In genomic region chr9:61714331-61715035, GRCm38 (mm10) we compare ENCODE assay signal across 11 mouse cellular contexts.
DNase-seq lines count a peak whose midpoint lies in the region; ATAC-seq lines count a peak whose summit lies in the region.
"Had no signal": no experiment of that assay in that cellular context is flagged by ENCODE, and none has a peak within 500 bp of the region (broad histone marks: within the 10 kb centered on the region; RNA-seq: fewer than 3 reads in every experiment).

No protein-coding gene starts in this region.

- no peak overlapping the region for H3K4me3 ChIP-seq in kidney, embryonic 15.5 days (replicated peaks)
- no peak overlapping the region for H3K4me3 ChIP-seq in embryonic facial prominence, embryonic 15.5 days (replicated peaks)
- H3K4me3 ChIP-seq in limb, embryonic 12.5 days (replicated peaks) = no peak overlapping the region
- H3K4me3 ChIP-seq: myocyte had no signal

- ATAC-seq in kidney, embryonic 15.5 days (replicated peaks; ENCODE audit: low FRiP score) = peak; percentile 55
- ATAC-seq in embryonic facial prominence, embryonic 15.5 days (ENCODE audit: insufficient number of reproducible peaks, low FRiP score, low TSS enrichment, low read depth) = no peak
- ATAC-seq in limb, embryonic 12.5 days (ENCODE audit: insufficient number of reproducible peaks, insufficient read depth, low FRiP score, low TSS enrichment, low read depth) = peak; percentile 32; the same call in 1 of the 2 replicates
- no peak for ATAC-seq in megakaryocyte progenitor cell, adult 5-6 weeks (replicated peaks; ENCODE audit: poor library complexity)
- ATAC-seq in CD4-positive, CD25-positive, alpha-beta regulatory T cell, adult 4 months = no peak

- peaks cover 50% of the 10 kb centered on the region for H3K27me3 ChIP-seq in kidney, embryonic 15.5 days
- peaks cover 23% of the 10 kb centered on the region for H3K27me3 ChIP-seq in embryonic facial prominence, embryonic 15.5 days
- peaks cover 37% of the 10 kb centered on the region for H3K27me3 ChIP-seq in limb, embryonic 12.5 days

- no peak for DNase-seq in kidney, adult 9 months
- peak; percentile 83 for DNase-seq in brain, adult 2 months (ENCODE audit: low read depth, low spot score)
- no peak for DNase-seq in cerebellum, adult 11 months
- DNase-seq: adrenal gland, adult 8-10 months had no signal

- peak overlapping the region; percentile 18; the same call in 1 of the 2 replicates for H3K27ac ChIP-seq in kidney, embryonic 15.5 days
- H3K27ac ChIP-seq in embryonic facial prominence, embryonic 15.5 days (replicated peaks) = no peak overlapping the region
- peak overlapping the region; percentile 82 for H3K27ac ChIP-seq in limb, embryonic 12.5 days

- peak overlapping the region; percentile 29 for H3K4me2 ChIP-seq in kidney, embryonic 15.5 days
- 0 out of 2 replicates have a peak overlapping the region, but pooled peaks have one; percentile 13 for H3K4me2 ChIP-seq in embryonic facial prominence, embryonic 15.5 days (replicated peaks)
- H3K4me2 ChIP-seq in limb, embryonic 12.5 days = peak overlapping the region; percentile 34
- H3K4me2 ChIP-seq: liver, embryonic 11.5 days had no signal

- WGBS in kidney, embryonic 15.5 days = 16% methylated on average over 19 of the region's 19 CpGs
- 20% methylated on average over 19 of the region's 19 CpGs for WGBS in embryonic facial prominence, embryonic 15.5 days
- 6% methylated on average over 19 of the region's 19 CpGs for WGBS in limb, embryonic 12.5 days

- H3K36me3 ChIP-seq in kidney, embryonic 15.5 days = no peaks in the 10 kb centered on the region
- H3K36me3 ChIP-seq in embryonic facial prominence, embryonic 15.5 days = no peaks in the 10 kb centered on the region
- H3K36me3 ChIP-seq in limb, embryonic 12.5 days = no peaks in the 10 kb centered on the region

- no peak overlapping the region for H3K9ac ChIP-seq in kidney, embryonic 15.5 days
- no peak overlapping the region for H3K9ac ChIP-seq in embryonic facial prominence, embryonic 15.5 days
- no peak overlapping the region for H3K9ac ChIP-seq in limb, embryonic 12.5 days (replicated peaks)

- no peaks in the 10 kb centered on the region for H3K9me3 ChIP-seq in kidney, embryonic 15.5 days (replicated peaks)
- H3K9me3 ChIP-seq in embryonic facial prominence, embryonic 15.5 days (replicated peaks) = no peaks in the 10 kb centered on the region
- H3K9me3 ChIP-seq in limb, embryonic 12.5 days = no peaks in the 10 kb centered on the region

- H3K4me1 ChIP-seq in kidney, embryonic 15.5 days = peaks cover 28% of the 10 kb centered on the region
- H3K4me1 ChIP-seq in embryonic facial prominence, embryonic 15.5 days = peaks cover 16% of the 10 kb centered on the region
- H3K4me1 ChIP-seq in limb, embryonic 12.5 days (replicated peaks) = peaks cover 50% of the 10 kb centered on the region

Comparison
In these comparisons a context has a peak if more than half of its experiments do, and no peak if none do; other contexts are left out.
1. ATAC-seq: peak in kidney, embryonic 15.5 days (single experiment) and limb, embryonic 12.5 days (single experiment); none in embryonic facial prominence, embryonic 15.5 days (single experiment), megakaryocyte progenitor cell, adult 5-6 weeks (single experiment) and CD4-positive, CD25-positive, alpha-beta regulatory T cell, adult 4 months (single experiment).
2. Peak in every context shown above with its lines, with median percentiles within 50 percentile points of each other: H3K4me2 ChIP-seq.